Mouse (Mus musculus) cerebral cortex, adult 2 months (tissue): ENCODE measurements around the gene Gtf3c5.

ENCODE experiments used
- WGBS: fragments of 180-500 bp; shearing (Covaris S2); methylation state at CpG from one replicate; pipeline ENCODE4 v1.1.7; 2018; 5-methylcytosine and 5-hydroxymethylcytosine counted together

Gtf3c5 gene

GRCm38 (mm10) chr2:28607341-28608165 is 24.0 kb upstream of the Gtf3c5 start:
- 64% methylated on average over 10 of the region's 10 CpGs for WGBS

GRCm38 (mm10) chr2:28606601-28607340 is 23.2 kb upstream of the Gtf3c5 start:
- WGBS = 64% methylated on average over 8 of the region's 8 CpGs

GRCm38 (mm10) chr2:28605789-28606541 is 22.4 kb upstream of the Gtf3c5 start:
- WGBS = 68% methylated on average over 14 of the region's 14 CpGs

- WGBS = 88% methylated on average over 5 of the region's 5 CpGs
These were observed 20.0 kb upstream of the Gtf3c5 start for GRCm38 (mm10) chr2:28603542-28603941.

- 81% methylated on average over 12 of the region's 12 CpGs for WGBS
These were observed 18.4 kb upstream of the Gtf3c5 start for GRCm38 (mm10) chr2:28601720-28602590.

- WGBS = 78% methylated on average over 6 of the region's 6 CpGs
These were observed 16.0 kb upstream of the Gtf3c5 start for GRCm38 (mm10) chr2:28599569-28599900.

- 77% methylated on average over 12 of the region's 12 CpGs for WGBS
These were observed 15.4 kb upstream of the Gtf3c5 start for GRCm38 (mm10) chr2:28598692-28599568.

- 82% methylated on average over 7 of the region's 7 CpGs for WGBS
These were observed 14.4 kb upstream of the Gtf3c5 start for GRCm38 (mm10) chr2:28597733-28598547.

GRCm38 (mm10) chr2:28596998-28597397 is 13.4 kb upstream of the Gtf3c5 start:
- 89% methylated on average over 7 of the region's 7 CpGs for WGBS

- WGBS = 83% methylated on average over 7 of the region's 7 CpGs
These were observed 12.5 kb upstream of the Gtf3c5 start for GRCm38 (mm10) chr2:28596021-28596420.

- 19% methylated on average over 15 of the region's 15 CpGs for WGBS
These were observed 9.3 kb upstream of the Gtf3c5 start for GRCm38 (mm10) chr2:28592809-28593208.

GRCm38 (mm10) chr2:28591479-28591878 is 7.9 kb upstream of the Gtf3c5 start:
- whole genome bisulfite sequencing = 59% methylated on average over 2 of the region's 2 CpGs

GRCm38 (mm10) chr2:28588574-28588973 is 5.0 kb upstream of the Gtf3c5 start:
- 44% methylated on average over 1 of the region's 1 CpGs for WGBS

- 34% methylated on average over 2 of the region's 2 CpGs for WGBS
These were observed 2.2 kb upstream of the Gtf3c5 start for GRCm38 (mm10) chr2:28585730-28586129.

- WGBS = 8% methylated on average over 6 of the region's 6 CpGs
These were observed 1.6 kb upstream of the Gtf3c5 start for GRCm38 (mm10) chr2:28585043-28585571.

- under 1% methylated on average over 56 of the region's 56 CpGs for WGBS
These were observed 751 bp downstream of the Gtf3c5 start for GRCm38 (mm10) chr2:28582647-28583353.

- WGBS = 64% methylated on average over 5 of the region's 5 CpGs
These were observed 5.5 kb downstream of the Gtf3c5 start for GRCm38 (mm10) chr2:28578003-28578402.

GRCm38 (mm10) chr2:28576815-28577214 is 6.7 kb downstream of the Gtf3c5 start:
- WGBS = 79% methylated on average over 3 of the region's 3 CpGs

GRCm38 (mm10) chr2:28575341-28575740 is 8.2 kb downstream of the Gtf3c5 start:
- 56% methylated on average over 4 of the region's 4 CpGs for WGBS
